Mouse (Mus musculus): ENCODE measurements around the gene Pitpna. TPM values are rescaled to one million over a fixed set of nuclear protein-coding genes. Genes with fewer than 3 reads are reported as not detected.
A peak's percentile ranks its signal among the peaks of the same experiment; 100 is the strongest.

Gene Pitpna
- total RNA-seq, 2 experiments from 2014 or later: 33.4 to 39.8 TPM

- ATAC-seq (replicated peaks; ENCODE audit: low FRiP score, poor library complexity, severe bottlenecking): no peak
Measured at GRCm38 (mm10) chr11:75561410-75561791, 26.5 kb upstream of the Pitpna start.

DNA sequence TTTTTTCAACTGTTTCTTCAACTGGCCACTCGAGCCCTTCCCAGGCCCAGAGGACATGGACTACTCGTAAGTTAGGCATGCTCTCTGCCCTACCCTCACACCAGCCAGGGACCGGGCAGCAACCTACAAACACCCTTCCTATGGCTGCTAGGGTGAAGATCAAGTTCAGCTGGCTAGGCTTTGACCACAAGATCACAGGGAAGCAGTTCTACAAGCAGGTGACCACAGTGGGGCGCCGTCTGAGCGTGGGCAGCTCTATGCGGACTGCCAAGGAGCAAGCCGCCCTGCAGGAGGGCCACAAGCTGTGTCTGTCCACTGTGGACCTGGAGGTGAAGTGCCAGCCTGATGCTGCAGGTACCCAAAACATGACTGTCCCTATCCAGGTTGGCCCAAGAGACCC, 25.1 kb upstream of the Pitpna start:
- no peak for ATAC-seq (replicated peaks; ENCODE audit: low FRiP score, poor library complexity, severe bottlenecking)

GRCm38 (mm10) chr11:75563851-75564548, 23.9 kb upstream of the Pitpna start:
- ATAC-seq (replicated peaks; ENCODE audit: low FRiP score, poor library complexity, severe bottlenecking): no peak

DNA sequence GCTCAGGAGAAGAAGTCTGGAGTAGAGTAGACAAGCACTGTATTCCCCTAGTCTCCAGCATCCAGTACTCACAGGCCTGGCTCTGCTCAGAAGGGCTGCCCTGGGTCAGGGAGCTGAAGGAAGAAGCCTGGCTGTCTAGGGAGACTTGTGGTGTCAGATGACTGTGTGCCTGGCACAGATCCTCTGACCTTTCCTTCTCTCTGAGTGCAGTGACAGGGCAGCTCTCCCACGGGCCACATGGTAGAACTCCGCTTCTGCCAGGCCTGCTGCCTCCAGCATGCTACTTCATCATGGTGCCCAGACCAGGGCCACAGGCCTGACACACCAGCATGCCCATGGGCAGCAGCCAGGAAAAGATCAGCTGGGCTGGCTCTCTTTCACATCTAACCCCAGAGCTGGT, 22.0 kb upstream of the Pitpna start:
- no peak for ATAC-seq (replicated peaks; ENCODE audit: low FRiP score, poor library complexity, severe bottlenecking)

- no peak for ATAC-seq (replicated peaks; ENCODE audit: low FRiP score, poor library complexity, severe bottlenecking)
Measured at GRCm38 (mm10) chr11:75566276-75567196, 21.4 kb upstream of the Pitpna start.

- no peak for ATAC-seq (replicated peaks; ENCODE audit: low FRiP score, poor library complexity, severe bottlenecking)
Measured at GRCm38 (mm10) chr11:75567346-75568114, 20.4 kb upstream of the Pitpna start.

DNA sequence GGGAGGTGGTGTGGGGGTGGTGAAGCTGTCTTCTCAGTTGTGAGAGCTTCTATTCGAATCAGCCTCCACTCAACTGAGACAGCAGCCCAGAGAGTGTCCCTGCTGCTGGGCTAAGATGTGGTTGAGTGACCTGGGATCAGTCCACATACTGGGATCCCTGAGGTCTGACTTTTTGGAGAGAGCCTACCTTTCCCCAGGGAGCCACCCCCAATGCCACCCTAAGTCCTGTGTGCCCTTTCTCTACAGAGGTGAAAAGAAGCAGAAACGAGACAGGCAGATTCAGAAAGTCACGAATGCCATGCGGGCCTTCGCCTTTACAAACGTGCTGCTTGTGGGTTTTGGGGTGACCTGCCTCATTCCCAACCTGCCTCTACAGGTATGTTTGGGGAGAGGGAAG, 19.8 kb upstream of the Pitpna start:
- no peak for ATAC-seq (replicated peaks; ENCODE audit: low FRiP score, poor library complexity, severe bottlenecking)

DNA sequence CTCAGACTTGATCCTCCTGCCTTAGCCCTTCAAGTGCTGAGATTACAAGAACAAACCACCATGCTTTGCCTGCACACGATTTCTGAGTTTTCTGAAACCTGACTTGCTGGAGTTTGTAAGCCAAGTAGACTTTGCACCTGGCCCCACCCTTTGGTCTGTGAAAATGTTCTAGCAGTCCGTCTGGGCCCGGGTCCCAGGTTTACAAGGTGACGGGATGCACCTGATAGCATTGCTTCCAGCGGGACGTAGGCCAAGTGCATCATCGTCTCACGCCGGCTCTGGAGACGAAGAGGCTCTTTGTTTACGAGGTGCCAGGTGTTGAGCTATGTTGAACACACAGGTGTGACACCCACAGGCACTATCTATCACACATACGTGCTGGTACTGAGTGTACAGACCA, 18.9 kb upstream of the Pitpna start:
- no peak for ATAC-seq (replicated peaks; ENCODE audit: low FRiP score, poor library complexity, severe bottlenecking)

DNA sequence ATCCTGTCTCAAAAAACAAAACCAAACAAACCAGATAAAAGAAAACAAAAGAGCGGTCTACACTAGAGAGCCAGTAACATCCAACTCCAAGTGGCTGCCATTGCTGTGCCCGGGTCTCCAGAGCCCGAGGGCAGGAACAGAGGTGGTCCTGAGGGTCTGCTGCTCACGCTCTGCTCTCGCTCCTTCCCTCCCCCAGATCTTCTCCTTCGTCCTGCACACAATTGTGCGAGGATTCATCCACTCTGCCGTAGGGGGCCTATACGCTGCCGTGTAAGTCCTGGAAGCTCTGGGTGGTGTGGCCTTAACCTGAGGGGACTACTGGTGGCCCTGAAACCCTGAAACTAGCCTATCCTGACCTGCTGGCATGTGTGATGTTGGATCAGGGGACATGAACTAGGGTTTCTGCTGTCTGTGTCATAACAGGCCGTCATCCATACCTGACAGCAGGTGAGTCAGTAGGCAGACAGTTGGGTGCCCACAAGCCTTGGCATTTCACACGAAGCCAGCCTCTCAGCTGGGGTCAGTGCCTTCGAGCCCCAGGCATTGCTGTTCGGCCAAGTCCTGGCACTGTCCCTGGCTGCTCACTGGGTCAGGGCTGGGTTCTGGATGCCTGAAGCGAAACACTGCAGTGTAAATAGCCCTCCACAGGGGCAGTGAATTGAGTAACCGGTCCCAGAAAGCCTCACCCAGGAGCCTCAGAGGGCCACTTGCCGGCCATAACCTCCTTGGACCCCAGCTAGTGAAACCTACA, 17.3 kb upstream of the Pitpna start:
- no peak for ATAC-seq (replicated peaks; ENCODE audit: low FRiP score, poor library complexity, severe bottlenecking)

GRCm38 (mm10) chr11:75571126-75571990, 16.5 kb upstream of the Pitpna start:
- no peak for ATAC-seq (replicated peaks; ENCODE audit: low FRiP score, poor library complexity, severe bottlenecking)

GRCm38 (mm10) chr11:75572301-75572791, 15.6 kb upstream of the Pitpna start:
- ATAC-seq (replicated peaks; ENCODE audit: low FRiP score, poor library complexity, severe bottlenecking): no peak

DNA sequence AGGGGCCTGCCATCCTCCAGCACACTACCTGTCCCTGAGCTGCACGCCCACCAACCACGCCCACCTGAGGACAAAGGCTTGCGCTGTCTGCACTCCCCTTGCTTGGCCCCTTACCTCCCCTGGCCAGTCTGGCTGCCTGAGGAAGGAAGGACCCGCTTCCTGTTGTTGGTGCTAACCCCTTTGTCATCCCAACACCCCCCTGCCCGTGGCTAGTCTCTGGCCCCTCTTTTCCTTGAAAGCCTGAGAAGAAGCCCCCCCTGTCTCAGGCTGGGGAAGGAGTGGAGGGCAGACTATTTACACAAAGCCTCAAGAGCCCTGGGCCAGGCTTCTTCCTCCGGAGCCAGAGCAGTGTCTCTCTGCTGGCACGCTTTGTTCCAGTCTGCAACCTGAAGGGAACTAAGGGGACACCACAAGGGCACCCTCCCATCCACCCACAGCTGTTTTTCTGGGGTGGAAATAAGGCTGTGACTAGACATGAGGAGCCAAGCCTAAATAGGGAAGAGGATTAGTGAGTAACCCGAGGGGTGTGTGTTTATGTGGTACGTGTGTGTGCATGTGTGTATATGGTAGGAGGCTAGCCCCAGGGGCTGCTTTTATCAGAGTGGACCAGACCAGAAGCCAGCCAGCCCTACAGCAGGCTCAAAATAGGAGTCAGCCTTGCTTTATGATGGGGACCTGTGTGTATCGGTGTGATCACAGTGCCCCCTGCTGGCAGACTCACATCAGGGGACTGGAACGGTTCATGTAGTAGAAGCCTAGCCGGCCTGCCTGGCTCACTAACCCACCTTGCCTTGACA, 14.8 kb upstream of the Pitpna start:
- peak; percentile 79 for ATAC-seq (replicated peaks; ENCODE audit: low FRiP score, poor library complexity, severe bottlenecking)

- no peak for ATAC-seq (replicated peaks; ENCODE audit: low FRiP score, poor library complexity, severe bottlenecking)
Measured at GRCm38 (mm10) chr11:75574378-75575123, 13.3 kb upstream of the Pitpna start.

DNA sequence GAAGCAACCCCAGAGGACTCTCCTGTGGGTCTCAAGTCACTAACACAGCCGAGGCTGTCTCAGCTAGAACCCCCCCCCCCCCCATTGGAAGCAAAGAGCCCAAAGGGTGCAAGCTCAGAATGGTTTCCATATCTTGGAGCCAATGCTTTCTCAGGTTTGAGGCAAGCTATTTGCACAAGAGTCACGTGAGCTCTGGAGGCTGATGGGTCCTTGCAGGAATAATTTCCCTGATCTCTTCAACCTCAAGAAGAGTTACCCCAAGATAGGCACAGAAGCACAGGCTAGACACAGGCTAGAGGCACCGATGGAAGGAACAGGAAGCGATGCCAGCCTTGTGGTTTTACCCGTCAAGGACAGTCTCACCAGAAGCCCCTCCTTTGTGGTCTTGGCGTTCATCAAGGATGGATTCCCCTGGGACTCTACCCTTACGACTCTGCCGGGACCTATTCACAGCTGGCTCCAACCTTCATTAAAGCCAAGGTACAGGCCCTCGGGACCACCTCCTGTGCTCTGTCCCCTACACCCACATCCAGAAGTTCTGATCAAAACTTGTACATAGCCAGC, 12.3 kb upstream of the Pitpna start:
- no peak for ATAC-seq (replicated peaks; ENCODE audit: low FRiP score, poor library complexity, severe bottlenecking)

GRCm38 (mm10) chr11:75578609-75579008, 9.3 kb upstream of the Pitpna start:
- no peak for ATAC-seq (replicated peaks; ENCODE audit: low FRiP score, poor library complexity, severe bottlenecking)

- no peak for ATAC-seq (replicated peaks; ENCODE audit: low FRiP score, poor library complexity, severe bottlenecking)
Measured at GRCm38 (mm10) chr11:75581495-75582149, 6.3 kb upstream of the Pitpna start.

All from erythroid progenitor cell, adult 5-6 weeks (primary cell).